Mouse (Mus musculus) heart, embryonic 12.5 days (tissue): ENCODE measurements around the gene Tmcc3. TPM values are rescaled to one million over a fixed set of nuclear protein-coding genes. Genes with fewer than 3 reads are reported as not detected.

Source experiments
- ATAC-seq: fragments of 200-750 bp; cut with Nextera tagmentation; 2 replicates; pipeline ENCODE4 v1.8.0; 2017; ENCODE audit warnings: moderate TSS enrichment, moderate library complexity; ENCODE audit not compliant: insufficient number of reproducible peaks, low FRiP score
- H3K27ac ChIP-seq: fragments of 300-500 bp; sonication (generic); 2 replicates; pipeline ENCODE4 v1.5.1; 2016; ENCODE audit warnings: mild to moderate bottlenecking, moderate library complexity; ENCODE audit not compliant: poor library complexity, severe bottlenecking
- H3K27me3 ChIP-seq: fragments of 300-500 bp; sonication (generic); replicated peaks from 2 replicates; pipeline ENCODE4 v1.6.1; 2016; ENCODE audit warnings: mild to moderate bottlenecking, moderate library complexity
- H3K36me3 ChIP-seq: fragments of 300-500 bp; sonication (generic); 2 replicates; pipeline ENCODE4 v1.6.1; 2016; ENCODE audit warnings: mild to moderate bottlenecking, moderate library complexity
- H3K4me1 ChIP-seq: fragments of 300-500 bp; sonication (generic); replicated peaks from 2 replicates; pipeline ENCODE4 v1.6.1; 2016; ENCODE audit warnings: mild to moderate bottlenecking
- H3K4me2 ChIP-seq: fragments of 300-500 bp; sonication (generic); 2 replicates; pipeline ENCODE4 v1.6.1; 2016; ENCODE audit warnings: mild to moderate bottlenecking, moderate library complexity
- H3K4me3 ChIP-seq: fragments of 300-500 bp; sonication (generic); 2 replicates; pipeline ENCODE4 v1.5.1; 2016; ENCODE audit warnings: mild to moderate bottlenecking
- H3K9ac ChIP-seq: fragments of 300-500 bp; sonication (generic); 2 replicates; pipeline ENCODE4 v1.6.1; 2016; ENCODE audit warnings: mild to moderate bottlenecking, moderate library complexity
- H3K9me3 ChIP-seq: fragments of 300-500 bp; sonication (generic); replicated peaks from 2 replicates; pipeline ENCODE4 v1.6.1; 2016; ENCODE audit warnings: mild to moderate bottlenecking, moderate library complexity
- WGBS: fragments of 180-500 bp; shearing (Covaris S2); methylation state at CpG from one replicate; pipeline ENCODE4 v1.1.7; 2016; 5-methylcytosine and 5-hydroxymethylcytosine counted together
- polyA plus RNA-seq: library from polyadenylated mRNA; unstranded; fragments of >200 nt; fragmentation: Nextera tagmentation; extraction: Ambion mirVana; gene quantifications from 2 replicates; pipeline ENCODE4 v1.2.1, GENCODE M21; 2016

Gene Tmcc3
- polyA plus RNA-seq, 1 experiment from 2014 or later = 10.2 TPM

- peaks cover 51% of the 10 kb centered on the region for H3K4me1 ChIP-seq
- no peak overlapping the region for H3K27ac ChIP-seq
- ATAC-seq = no peak
- H3K4me3 ChIP-seq = no peak overlapping the region
- no peak overlapping the region for H3K4me2 ChIP-seq
- 87% methylated on average over 14 of the region's 14 CpGs for WGBS
- no peaks in the 10 kb centered on the region for H3K9me3 ChIP-seq
- no peaks in the 10 kb centered on the region for H3K27me3 ChIP-seq
- no peak overlapping the region for H3K9ac ChIP-seq
- no peaks in the 10 kb centered on the region for H3K36me3 ChIP-seq
Measured at GRCm38 (mm10) chr10:94567915-94568314, 256.2 kb downstream of the Tmcc3 start.

GRCm38 (mm10) chr10:94568867-94569266 is 257.1 kb downstream of the Tmcc3 start:
- H3K36me3 ChIP-seq = no peaks in the 10 kb centered on the region
- no peak overlapping the region for H3K4me2 ChIP-seq
- no peak for ATAC-seq
- no peaks in the 10 kb centered on the region for H3K9me3 ChIP-seq
- no peak overlapping the region for H3K4me3 ChIP-seq
- no peak overlapping the region for H3K9ac ChIP-seq
- H3K4me1 ChIP-seq = peaks cover 55% of the 10 kb centered on the region
- WGBS = 79% methylated on average over 7 of the region's 7 CpGs
- no peaks in the 10 kb centered on the region for H3K27me3 ChIP-seq
- H3K27ac ChIP-seq = no peak overlapping the region

GRCm38 (mm10) chr10:94569731-94570130 is 258.0 kb downstream of the Tmcc3 start:
- Histone ChIP-seq H3K4me2 (no peak overlapping the region), H3K9ac (no peak overlapping the region), H3K9me3 (no peaks in the 10 kb centered on the region), H3K27me3 (no peaks in the 10 kb centered on the region), H3K4me3 (no peak overlapping the region), H3K36me3 (no peaks in the 10 kb centered on the region), H3K4me1 (peaks cover 59% of the 10 kb centered on the region), H3K27ac (no peak overlapping the region)
- no peak for ATAC-seq
- 65% methylated on average over 7 of the region's 7 CpGs for WGBS

GRCm38 (mm10) chr10:94571927-94572620 is 260.3 kb downstream of the Tmcc3 start:
- Histone ChIP-seq H3K4me1 (peaks cover 64% of the 10 kb centered on the region), H3K4me3 (no peak overlapping the region), H3K27ac (no peak overlapping the region), H3K9me3 (no peaks in the 10 kb centered on the region), H3K9ac (no peak overlapping the region), H3K27me3 (no peaks in the 10 kb centered on the region), H3K4me2 (no peak overlapping the region), H3K36me3 (no peaks in the 10 kb centered on the region)
- WGBS = 76% methylated on average over 9 of the region's 9 CpGs
- no peak for ATAC-seq

- H3K27me3 ChIP-seq = no peaks in the 10 kb centered on the region
- no peak overlapping the region for H3K4me3 ChIP-seq
- no peak overlapping the region for H3K4me2 ChIP-seq
- H3K9me3 ChIP-seq = no peaks in the 10 kb centered on the region
- no peak overlapping the region for H3K27ac ChIP-seq
- 38% methylated on average over 12 of the region's 12 CpGs for WGBS
- H3K9ac ChIP-seq = no peak overlapping the region
- peaks cover 69% of the 10 kb centered on the region for H3K4me1 ChIP-seq
- no peaks in the 10 kb centered on the region for H3K36me3 ChIP-seq
- ATAC-seq = no peak
Measured at GRCm38 (mm10) chr10:94572772-94573171, 261.0 kb downstream of the Tmcc3 start.

GRCm38 (mm10) chr10:94574451-94575333 is 262.9 kb downstream of the Tmcc3 start:
- Histone ChIP-seq H3K9me3 (no peaks in the 10 kb centered on the region), H3K4me1 (peaks cover 59% of the 10 kb centered on the region), H3K4me3 (no peak overlapping the region), H3K27ac (peak overlapping the region; percentile 60), H3K36me3 (peaks cover 11% of the 10 kb centered on the region; the same call in 1 of the 2 replicates), H3K9ac (no peak overlapping the region), H3K4me2 (no peak overlapping the region), H3K27me3 (no peaks in the 10 kb centered on the region)
- ATAC-seq = no peak
- 76% methylated on average over 13 of the region's 13 CpGs for WGBS

- no peaks in the 10 kb centered on the region for H3K9me3 ChIP-seq
- H3K4me2 ChIP-seq = peak overlapping the region; percentile 14; the same call in 1 of the 2 replicates
- no peaks in the 10 kb centered on the region for H3K27me3 ChIP-seq
- 0 out of 2 replicates have a peak overlapping the region, but pooled peaks have one; percentile 9 for H3K9ac ChIP-seq
- peaks cover 51% of the 10 kb centered on the region for H3K4me1 ChIP-seq
- peaks cover 17% of the 10 kb centered on the region for H3K36me3 ChIP-seq
- 21% methylated on average over 8 of the region's 8 CpGs for WGBS
- H3K27ac ChIP-seq = peak overlapping the region; percentile 60
- no peak for ATAC-seq
- H3K4me3 ChIP-seq = no peak overlapping the region
Measured at GRCm38 (mm10) chr10:94575958-94576357, 264.2 kb downstream of the Tmcc3 start.

- Histone ChIP-seq H3K9me3 (no peaks in the 10 kb centered on the region), H3K27me3 (no peaks in the 10 kb centered on the region), H3K4me2 (no peak overlapping the region), H3K36me3 (peaks cover 23% of the 10 kb centered on the region), H3K27ac (no peak overlapping the region), H3K9ac (no peak overlapping the region), H3K4me1 (peaks cover 36% of the 10 kb centered on the region), H3K4me3 (no peak overlapping the region)
- no peak for ATAC-seq
- WGBS = 88% methylated on average over 15 of the region's 15 CpGs
Measured at GRCm38 (mm10) chr10:94578870-94579269, 267.1 kb downstream of the Tmcc3 start.

GRCm38 (mm10) chr10:94581384-94581783 is 269.6 kb downstream of the Tmcc3 start:
- 88% methylated on average over 3 of the region's 3 CpGs for WGBS
- H3K9ac ChIP-seq = no peak overlapping the region
- H3K27ac ChIP-seq = no peak overlapping the region
- no peak overlapping the region for H3K4me2 ChIP-seq
- ATAC-seq = no peak
- peaks cover 30% of the 10 kb centered on the region for H3K4me1 ChIP-seq
- no peak overlapping the region for H3K4me3 ChIP-seq
- no peaks in the 10 kb centered on the region for H3K27me3 ChIP-seq
- H3K9me3 ChIP-seq = no peaks in the 10 kb centered on the region
- peaks cover 23% of the 10 kb centered on the region for H3K36me3 ChIP-seq

GRCm38 (mm10) chr10:94583714-94584113 is 272.0 kb downstream of the Tmcc3 start:
- 65% methylated on average over 4 of the region's 4 CpGs for WGBS
- Histone ChIP-seq H3K27me3 (no peaks in the 10 kb centered on the region), H3K9me3 (no peaks in the 10 kb centered on the region), H3K4me1 (peaks cover 31% of the 10 kb centered on the region), H3K27ac (no peak overlapping the region), H3K4me3 (no peak overlapping the region), H3K36me3 (peaks cover 27% of the 10 kb centered on the region), H3K9ac (no peak overlapping the region), H3K4me2 (no peak overlapping the region)
- no peak for ATAC-seq

GRCm38 (mm10) chr10:94584851-94585359 is 273.2 kb downstream of the Tmcc3 start:
- H3K9ac ChIP-seq = no peak overlapping the region
- 64% methylated on average over 17 of the region's 17 CpGs for WGBS
- H3K27ac ChIP-seq = no peak overlapping the region
- H3K36me3 ChIP-seq = peaks cover 17% of the 10 kb centered on the region
- no peak overlapping the region for H3K4me2 ChIP-seq
- ATAC-seq = no peak
- peaks cover 36% of the 10 kb centered on the region for H3K4me1 ChIP-seq
- H3K4me3 ChIP-seq = no peak overlapping the region
- no peaks in the 10 kb centered on the region for H3K9me3 ChIP-seq
- no peaks in the 10 kb centered on the region for H3K27me3 ChIP-seq
